Mouse (Mus musculus) heart, adult 2 months (tissue): ENCODE results near the gene Rfxank.

Experiments used
- CTCF ChIP-seq: fragments of 200-600 bp; IDR thresholded peaks from 2 replicates; pipeline ENCODE4 v1.8.1; 2022; ENCODE audit warnings: antibody characterized with exemption, mild to moderate bottlenecking, moderate library complexity
- EP300 ChIP-seq: fragments of 200-500 bp; IDR thresholded peaks from 2 replicates; pipeline ENCODE4 v1.6.1; 2011; ENCODE audit warnings: low read depth, low read length, control low read depth; ENCODE audit not compliant: insufficient read depth
- POLR2A ChIP-seq: fragments of 200-500 bp; IDR thresholded peaks from 2 replicates; pipeline ENCODE4 v1.6.1; 2011; ENCODE audit warnings: mild to moderate bottlenecking, low read depth, low read length, control low read depth; ENCODE audit not compliant: insufficient read depth

GRCm38 (mm10) chr8:70159211-70159610, 20.3 kb upstream of the Rfxank start:
- TF ChIP-seq POLR2A: no peak
- no peak for TF ChIP-seq CTCF
- TF ChIP-seq EP300: no peak
